Mouse (Mus musculus) stomach, postnatal 0 days (tissue): ENCODE results near the gene Zc3h12b.

ENCODE experiments used
- CTCF ChIP-seq: IDR thresholded peaks from 2 replicates; pipeline ENCODE4 v1.5.1; 2016; ENCODE audit warnings: antibody characterized with exemption, low read depth, mild to moderate bottlenecking, moderate library complexity
- EP300 ChIP-seq: optimal IDR thresholded peaks from 2 replicates; pipeline ENCODE3; 2016; ENCODE audit warnings: antibody characterized with exemption

DNA sequence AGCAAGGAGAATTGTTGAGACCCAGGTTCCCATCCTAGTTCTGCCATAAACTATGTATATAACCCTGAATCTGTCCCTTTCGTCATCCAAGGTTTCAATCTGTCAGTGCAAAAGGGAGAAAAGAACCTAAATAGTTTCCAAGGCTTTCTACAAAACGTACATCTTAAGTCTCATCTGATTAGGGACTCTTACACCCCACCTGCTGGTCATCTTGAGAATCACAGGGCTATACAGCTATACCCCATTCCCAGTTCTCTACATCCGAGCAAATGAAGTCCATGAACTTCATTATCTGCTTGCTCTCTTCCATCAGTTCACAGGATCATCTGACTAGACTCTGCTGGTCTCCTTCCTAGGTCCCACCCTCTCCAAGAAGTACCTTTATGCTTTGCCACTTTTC is 239.3 kb downstream of the Zc3h12b start:
- TF ChIP-seq CTCF (peak; percentile 73), EP300 (no peak)
